Mouse (Mus musculus) heart, postnatal 0 days (tissue): ENCODE results near the gene Doc2b.

Experiments
- CTCF ChIP-seq: IDR thresholded peaks from 2 replicates; pipeline ENCODE4 v1.5.1; 2016; ENCODE audit warnings: antibody characterized with exemption, control low read depth, low read depth
- EP300 ChIP-seq: IDR thresholded peaks from 2 replicates; pipeline ENCODE4 v1.6.1; 2016; ENCODE audit warnings: antibody characterized with exemption, low read depth

GRCm38 (mm10) chr11:75781919-75782318 lies 13.9 kb downstream of the Doc2b start:
- TF ChIP-seq EP300 (no peak), CTCF (peak; percentile 95)
